Mouse (Mus musculus): ENCODE results near the gene Vmn2r75. TPM values are rescaled to one million over a fixed set of nuclear protein-coding genes. Genes with fewer than 3 reads are reported as not detected.
"Not testable (repeated sequence)": the region's sequence is repeated elsewhere in the genome, so short reads cannot be mapped to it uniquely, and the experiment has no call there.

Vmn2r75 gene
- not detected for total RNA-seq (2021)
- long read RNA-seq, experiment 1, result 0 reads
- long read RNA-seq, experiment 2, result 0 reads

DNA sequence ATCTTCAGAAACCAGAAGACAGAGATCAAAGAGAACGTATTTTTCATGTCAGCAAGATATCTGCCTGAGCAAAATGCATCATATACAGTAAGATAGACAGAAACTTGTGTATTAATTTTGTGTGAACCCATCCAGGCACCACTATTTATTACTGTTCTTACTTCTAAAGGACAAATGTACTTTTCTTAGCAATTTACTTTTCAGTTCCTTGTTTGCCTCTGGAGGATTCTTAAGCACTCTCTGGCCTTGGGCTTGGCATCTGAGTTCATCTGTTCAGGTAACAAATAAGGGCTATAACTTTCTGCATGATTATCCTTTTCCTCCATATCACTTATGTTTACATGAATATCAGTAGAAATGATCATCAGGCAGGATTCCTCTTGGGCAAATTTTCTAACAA is at the start of gene Vmn2r75:
TSS of gene Vmn2r75 (minus strand) at position 101 of the 400 bp plus-strand sequence.
- not testable (repeated sequence) for DNase-seq (ENCODE audit: low spot score in 2 of 2)

DNA sequence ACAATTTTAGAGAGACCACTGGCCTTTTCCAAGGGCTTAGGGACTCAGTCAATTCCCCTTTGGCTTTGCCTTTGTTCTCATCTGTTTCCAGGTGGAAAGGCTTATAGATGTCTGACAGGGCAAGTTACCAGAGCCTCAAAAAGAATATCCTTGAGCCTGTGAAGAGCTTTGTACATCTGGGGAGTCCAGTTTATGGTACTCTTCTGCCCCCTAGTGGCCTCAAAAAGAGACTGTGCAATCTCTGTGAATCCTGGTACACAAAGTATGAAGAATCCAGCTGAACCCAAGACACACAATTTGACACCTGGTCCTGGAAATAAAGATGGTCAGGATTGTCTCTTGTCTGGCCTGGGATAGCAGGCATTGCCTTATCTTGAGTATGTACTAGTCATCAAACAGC is 39.8 kb upstream of the Vmn2r75 start:
- peak; percentile 6 to 7 for DNase-seq (ENCODE audit: low spot score in 2 of 2)

Other genes with a start within 250 kb of the Vmn2r75 start
- not detected for gene Vmn2r74, start 210.1 kb downstream of the Vmn2r75 start, total RNA-seq (2021)
- not detected for gene Vmn2r76, start 74.5 kb upstream of the Vmn2r75 start, total RNA-seq (2021)
- gene Olfr310, start 105.4 kb upstream of the Vmn2r75 start, total RNA-seq (2021), result not detected
- gene Olfr309, start 141.9 kb upstream of the Vmn2r75 start, total RNA-seq (2021), result not detected
- not detected for gene Olfr308, start 153.9 kb upstream of the Vmn2r75 start, total RNA-seq (2021)
- gene Olfr307, start 165.8 kb upstream of the Vmn2r75 start, total RNA-seq (2021), result not detected
- not detected for gene Olfr305, start 195.2 kb upstream of the Vmn2r75 start, total RNA-seq (2021)
- gene Olfr304, start 214.9 kb upstream of the Vmn2r75 start, total RNA-seq (2021), result not detected
- not detected for gene Olfr303, start 226.0 kb upstream of the Vmn2r75 start, total RNA-seq (2021)
- gene Olfr301, start 232.1 kb upstream of the Vmn2r75 start, total RNA-seq (2021), result not detected